Mouse (Mus musculus): ENCODE data around the gene Mgat1. TPM values are rescaled to one million over a fixed set of nuclear protein-coding genes. Genes with fewer than 3 reads are reported as not detected.

Mgat1 gene
- polyA plus RNA-seq, 1 experiment from 2014 or later, result 59.0 TPM

- no peak for ATAC-seq
- Histone ChIP-seq H3K27ac (ENCODE audit: low read depth, low read length) (no peak overlapping the region), H3K36me3 (ENCODE audit: control insufficient read depth, insufficient read depth) (peaks cover 28% of the 10 kb centered on the region), H3K9me3 (ENCODE audit: control insufficient read depth) (no peaks in the 10 kb centered on the region), H3K4me1 (replicated peaks; ENCODE audit: control insufficient read depth, insufficient read depth, low read length) (peaks cover 28% of the 10 kb centered on the region), H3K4me3 (ENCODE audit: low read depth, low read length) (no peak overlapping the region), H3K4me2 (replicated peaks; ENCODE audit: low read depth) (no peak overlapping the region), H3K9ac (ENCODE audit: low read depth, low read length) (no peak overlapping the region), H3K27me3 (replicated peaks; ENCODE audit: control insufficient read depth, insufficient read depth, low read length) (no peaks in the 10 kb centered on the region)
- 74% methylated on average over 6 of the region's 6 CpGs for WGBS
- TF ChIP-seq CTCF (IDR thresholded peaks at IDR 0.05; ENCODE audit: low read depth), result no peak
Measured at GRCm38 (mm10) chr11:49253035-49253434, 9.0 kb downstream of the Mgat1 start.

DNA sequence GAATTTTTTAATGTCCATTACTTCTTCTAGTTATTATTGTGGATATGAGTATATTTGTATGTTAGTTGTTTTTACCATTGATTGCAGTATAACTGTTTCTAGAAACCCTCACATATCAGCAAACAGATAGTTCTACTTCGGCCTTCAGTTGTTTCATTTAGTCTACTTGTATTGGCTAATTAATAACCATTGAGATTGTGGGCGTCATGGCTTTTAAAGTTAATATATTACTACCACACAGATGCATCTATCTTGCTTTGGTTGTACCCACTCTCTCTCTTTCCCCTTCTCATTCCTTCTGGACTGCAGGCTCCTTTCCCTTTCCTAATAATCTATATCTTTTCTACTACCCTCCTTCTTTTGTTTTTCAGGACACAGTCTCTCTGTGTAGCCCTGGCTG is 15.3 kb downstream of the Mgat1 start:
- no peak for TF ChIP-seq CTCF (IDR thresholded peaks at IDR 0.05; ENCODE audit: low read depth)
- H3K9ac ChIP-seq (ENCODE audit: low read depth, low read length), result no peak overlapping the region
- H3K4me1 ChIP-seq (replicated peaks; ENCODE audit: control insufficient read depth, insufficient read depth, low read length), result peaks cover 9% of the 10 kb centered on the region; the same call in 1 of the 2 replicates
- H3K9me3 ChIP-seq (ENCODE audit: control insufficient read depth), result no peaks in the 10 kb centered on the region
- H3K4me3 ChIP-seq (ENCODE audit: low read depth, low read length), result no peak overlapping the region
- H3K27me3 ChIP-seq (replicated peaks; ENCODE audit: control insufficient read depth, insufficient read depth, low read length), result no peaks in the 10 kb centered on the region
- H3K27ac ChIP-seq (ENCODE audit: low read depth, low read length), result no peak overlapping the region
- WGBS, result 45% methylated on average over 2 of the region's 2 CpGs
- peaks cover 54% of the 10 kb centered on the region for H3K36me3 ChIP-seq (ENCODE audit: control insufficient read depth, insufficient read depth)
- no peak overlapping the region for H3K4me2 ChIP-seq (replicated peaks; ENCODE audit: low read depth)
- ATAC-seq, result no peak

GRCm38 (mm10) chr11:49259829-49260228 is 15.8 kb downstream of the Mgat1 start:
- no peak overlapping the region for H3K27ac ChIP-seq (ENCODE audit: low read depth, low read length)

DNA sequence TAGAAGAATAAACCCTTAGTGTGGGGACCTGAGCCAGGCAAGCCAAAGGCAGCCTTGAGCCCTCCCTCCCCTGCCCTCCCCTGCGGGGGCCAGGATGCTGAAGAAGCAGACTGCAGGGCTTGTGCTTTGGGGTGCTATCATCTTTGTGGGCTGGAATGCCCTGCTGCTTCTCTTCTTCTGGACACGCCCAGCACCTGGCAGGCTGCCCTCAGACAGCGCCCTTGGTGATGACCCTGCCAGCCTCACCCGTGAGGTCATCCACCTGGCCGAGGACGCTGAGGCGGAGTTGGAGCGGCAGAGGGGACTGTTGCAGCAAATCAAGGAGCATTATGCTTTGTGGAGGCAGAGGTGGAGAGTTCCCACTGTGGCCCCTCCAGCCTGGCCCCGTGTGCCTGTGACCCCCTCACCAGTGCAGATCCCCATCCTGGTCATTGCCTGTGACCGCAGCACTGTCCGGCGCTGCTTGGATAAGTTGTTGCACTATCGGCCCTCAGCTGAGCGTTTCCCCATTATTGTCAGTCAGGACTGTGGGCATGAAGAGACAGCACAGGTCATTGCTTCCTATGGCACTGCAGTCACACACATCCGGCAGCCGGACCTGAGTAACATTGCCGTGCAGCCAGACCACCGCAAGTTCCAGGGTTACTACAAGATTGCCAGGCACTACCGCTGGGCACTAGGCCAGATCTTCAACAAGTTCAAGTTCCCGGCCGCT is 16.8 kb downstream of the Mgat1 start:
- peak; percentile 24; the same call in 1 of the 2 replicates for ATAC-seq
- Histone ChIP-seq H3K9me3 (ENCODE audit: control insufficient read depth) (no peaks in the 10 kb centered on the region), H3K4me1 (replicated peaks; ENCODE audit: control insufficient read depth, insufficient read depth, low read length) (peaks cover 9% of the 10 kb centered on the region; the same call in 1 of the 2 replicates), H3K27ac (ENCODE audit: low read depth, low read length) (no peak overlapping the region), H3K27me3 (replicated peaks; ENCODE audit: control insufficient read depth, insufficient read depth, low read length) (no peaks in the 10 kb centered on the region), H3K9ac (ENCODE audit: low read depth, low read length) (no peak overlapping the region), H3K36me3 (ENCODE audit: control insufficient read depth, insufficient read depth) (peaks cover 44% of the 10 kb centered on the region), H3K4me3 (ENCODE audit: low read depth, low read length) (no peak overlapping the region), H3K4me2 (replicated peaks; ENCODE audit: low read depth) (no peak overlapping the region)
- no peak for TF ChIP-seq CTCF (IDR thresholded peaks at IDR 0.05; ENCODE audit: low read depth)
- WGBS, result 71% methylated on average over 21 of the region's 21 CpGs

More at GRCm38 (mm10) chr11:49259829-49260228, 15.8 kb downstream of the Mgat1 start:
- Histone ChIP-seq H3K27me3 (replicated peaks; ENCODE audit: control insufficient read depth, insufficient read depth, low read length) (no peaks in the 10 kb centered on the region), H3K9ac (ENCODE audit: low read depth, low read length) (no peak overlapping the region), H3K4me3 (ENCODE audit: low read depth, low read length) (no peak overlapping the region), H3K9me3 (ENCODE audit: control insufficient read depth) (no peaks in the 10 kb centered on the region), H3K36me3 (ENCODE audit: control insufficient read depth, insufficient read depth) (peaks cover 53% of the 10 kb centered on the region), H3K4me1 (replicated peaks; ENCODE audit: control insufficient read depth, insufficient read depth, low read length) (peaks cover 9% of the 10 kb centered on the region; the same call in 1 of the 2 replicates), H3K4me2 (replicated peaks; ENCODE audit: low read depth) (no peak overlapping the region)
- WGBS, result 33% methylated on average over 1 of the region's 1 CpGs
- TF ChIP-seq CTCF (IDR thresholded peaks at IDR 0.05; ENCODE audit: low read depth), result no peak
- ATAC-seq, result no peak

- Histone ChIP-seq H3K4me3 (ENCODE audit: low read depth, low read length) (no peak overlapping the region), H3K36me3 (ENCODE audit: control insufficient read depth, insufficient read depth) (peaks cover 44% of the 10 kb centered on the region), H3K9ac (ENCODE audit: low read depth, low read length) (peak overlapping the region; percentile 17; the same call in 1 of the 2 replicates), H3K27me3 (replicated peaks; ENCODE audit: control insufficient read depth, insufficient read depth, low read length) (no peaks in the 10 kb centered on the region), H3K27ac (ENCODE audit: low read depth, low read length) (no peak overlapping the region), H3K4me1 (replicated peaks; ENCODE audit: control insufficient read depth, insufficient read depth, low read length) (peaks cover 9% of the 10 kb centered on the region; the same call in 1 of the 2 replicates), H3K4me2 (replicated peaks; ENCODE audit: low read depth) (no peak overlapping the region), H3K9me3 (ENCODE audit: control insufficient read depth) (no peaks in the 10 kb centered on the region)
- TF ChIP-seq CTCF (IDR thresholded peaks at IDR 0.05; ENCODE audit: low read depth), result 0 out of 2 replicates have a peak, but pooled peaks have one; percentile 8
- WGBS, result 75% methylated on average over 14 of the region's 14 CpGs
- no peak for ATAC-seq
Measured at GRCm38 (mm10) chr11:49261313-49261855, 17.4 kb downstream of the Mgat1 start.

DNA sequence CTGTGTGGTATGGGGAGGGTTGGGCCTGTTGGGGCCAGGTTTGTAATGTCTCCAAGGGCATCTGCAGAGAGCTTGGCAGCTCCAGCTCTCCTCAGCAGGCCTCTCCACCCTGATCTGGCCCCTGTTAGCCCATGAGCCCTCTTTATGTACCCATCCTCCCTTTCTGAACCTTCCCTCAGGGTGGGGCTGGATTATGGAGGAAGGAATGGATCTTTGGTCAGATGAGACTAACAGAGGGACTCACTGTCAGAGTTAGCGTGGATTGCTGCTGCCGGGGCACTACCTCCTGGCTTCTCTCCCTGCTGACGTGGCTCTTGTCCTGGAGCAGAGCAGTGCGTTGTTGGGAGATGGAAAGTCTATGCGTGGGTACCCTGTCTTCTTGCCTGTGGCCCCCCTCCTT is 18.3 kb downstream of the Mgat1 start:
- TF ChIP-seq CTCF (IDR thresholded peaks at IDR 0.05; ENCODE audit: low read depth), result no peak
- peak overlapping the region; percentile 21; the same call in 1 of the 2 replicates for H3K27ac ChIP-seq (ENCODE audit: low read depth, low read length)
- no peaks in the 10 kb centered on the region for H3K27me3 ChIP-seq (replicated peaks; ENCODE audit: control insufficient read depth, insufficient read depth, low read length)
- no peak overlapping the region for H3K4me2 ChIP-seq (replicated peaks; ENCODE audit: low read depth)
- H3K4me1 ChIP-seq (replicated peaks; ENCODE audit: control insufficient read depth, insufficient read depth, low read length), result peaks cover 8% of the 10 kb centered on the region; the same call in 1 of the 2 replicates
- ATAC-seq, result no peak
- peaks cover 40% of the 10 kb centered on the region for H3K36me3 ChIP-seq (ENCODE audit: control insufficient read depth, insufficient read depth)
- no peak overlapping the region for H3K9ac ChIP-seq (ENCODE audit: low read depth, low read length)
- H3K4me3 ChIP-seq (ENCODE audit: low read depth, low read length), result no peak overlapping the region
- WGBS, result 80% methylated on average over 5 of the region's 5 CpGs
- no peaks in the 10 kb centered on the region for H3K9me3 ChIP-seq (ENCODE audit: control insufficient read depth)
